In genomic region chr4:139208236-139209129, GRCm38 (mm10) we compare ENCODE assay signal across 7 mouse cellular contexts. TPM values are rescaled to one million over a fixed set of nuclear protein-coding genes. Genes with fewer than 3 reads are reported as not detected.
DNase-seq lines count a peak whose midpoint lies in the region; ATAC-seq and TF ChIP-seq lines count a peak whose summit lies in the region.

No protein-coding gene starts in this region.

- H3K27me3 ChIP-seq in lung, embryonic 14.5 days (ENCODE audit: insufficient read depth, low read length), result no peaks in the 10 kb centered on the region
- no peaks in the 10 kb centered on the region for H3K27me3 ChIP-seq in limb, embryonic 15.5 days
- H3K27me3 ChIP-seq in stomach, embryonic 15.5 days (replicated peaks), result no peaks in the 10 kb centered on the region
- H3K27me3 ChIP-seq in thymus, adult 2 months (ENCODE audit: control insufficient read depth, insufficient read depth, low read length), result no peaks in the 10 kb centered on the region

- peaks cover 19% of the 10 kb centered on the region; the same call in 1 of the 2 replicates for H3K36me3 ChIP-seq in lung, embryonic 14.5 days (ENCODE audit: insufficient read depth)
- H3K36me3 ChIP-seq in limb, embryonic 15.5 days, result 0 out of 2 replicates have a peak, but pooled peaks cover 3% of the 10 kb centered on the region
- no peaks in the 10 kb centered on the region for H3K36me3 ChIP-seq in stomach, embryonic 15.5 days
- H3K36me3 ChIP-seq in thymus, adult 2 months (ENCODE audit: control insufficient read depth, insufficient read depth, low read length), result no peaks in the 10 kb centered on the region

- no peak for TF ChIP-seq POLR2A in thymus, adult 2 months (IDR thresholded peaks at IDR 0.05; ENCODE audit: control insufficient read depth, extremely low read depth, insufficient read depth, low read length, poor library complexity)

- peak; percentile 32 for DNase-seq in lung, embryonic 14.5 days
- DNase-seq in lung, postnatal 14 days, result no peak
- no peak for DNase-seq in thymus, adult 2 months
- no peak for DNase-seq in left cerebral cortex, postnatal 36 days (ENCODE audit: low spot score in 2 of 2)

- no peak for ATAC-seq in lung, embryonic 14.5 days (ENCODE audit: insufficient read depth)
- ATAC-seq in limb, embryonic 15.5 days (ENCODE audit: insufficient number of reproducible peaks, low FRiP score, low TSS enrichment, low read depth), result no peak
- ATAC-seq in stomach, embryonic 15.5 days (ENCODE audit: insufficient read depth, low FRiP score, low read depth), result no peak

- H3K4me3 ChIP-seq in lung, embryonic 14.5 days (ENCODE audit: low read depth, low read length), result no peak overlapping the region
- no peak overlapping the region for H3K4me3 ChIP-seq in brown adipose tissue, adult 24 weeks (ENCODE audit: insufficient read depth, low read depth, low read length)
- H3K4me3 ChIP-seq in limb, embryonic 15.5 days, result no peak overlapping the region
- H3K4me3 ChIP-seq in stomach, embryonic 15.5 days (replicated peaks), result no peak overlapping the region
- no peak overlapping the region for H3K4me3 ChIP-seq in thymus, adult 2 months (ENCODE audit: control insufficient read depth, insufficient read depth, low read length)

- H3K4me1 ChIP-seq in lung, embryonic 14.5 days (ENCODE audit: insufficient read depth), result peaks cover 30% of the 10 kb centered on the region
- peaks cover 42% of the 10 kb centered on the region for H3K4me1 ChIP-seq in brown adipose tissue, adult 24 weeks (ENCODE audit: control insufficient read depth, insufficient read depth, insufficient read length, low read length)
- H3K4me1 ChIP-seq in limb, embryonic 15.5 days, result peaks cover 63% of the 10 kb centered on the region
- peaks cover 42% of the 10 kb centered on the region for H3K4me1 ChIP-seq in stomach, embryonic 15.5 days
- H3K4me1 ChIP-seq in thymus, adult 2 months (replicated peaks; ENCODE audit: control insufficient read depth, insufficient read depth, low read length), result peaks cover 26% of the 10 kb centered on the region

- H3K4me2 ChIP-seq in lung, embryonic 14.5 days, result no peak overlapping the region
- H3K4me2 ChIP-seq in limb, embryonic 15.5 days, result no peak overlapping the region
- H3K4me2 ChIP-seq in stomach, embryonic 15.5 days, result no peak overlapping the region

- no peak for TF ChIP-seq CTCF in lung, embryonic 14.5 days (IDR thresholded peaks at IDR 0.05; ENCODE audit: low read depth)
- no peak for TF ChIP-seq CTCF in thymus, adult 2 months (IDR thresholded peaks at IDR 0.05; ENCODE audit: borderline replicate concordance, control insufficient read depth, extremely low read depth, insufficient read depth, low read length, poor library complexity)

- 0 out of 2 replicates have a peak overlapping the region, but pooled peaks have one; percentile 61 for H3K27ac ChIP-seq in lung, embryonic 14.5 days (ENCODE audit: low read depth)
- H3K27ac ChIP-seq in brown adipose tissue, adult 24 weeks (replicated peaks; ENCODE audit: low read depth, low read length), result peak overlapping the region; percentile 87
- peak overlapping the region; percentile 78 for H3K27ac ChIP-seq in limb, embryonic 15.5 days
- H3K27ac ChIP-seq in stomach, embryonic 15.5 days, result peak overlapping the region; percentile 71
- no peak overlapping the region for H3K27ac ChIP-seq in thymus, adult 2 months (ENCODE audit: control insufficient read depth, insufficient read depth, low read length)

- no peak overlapping the region for H3K9ac ChIP-seq in lung, embryonic 14.5 days
- H3K9ac ChIP-seq in limb, embryonic 15.5 days, result no peak overlapping the region
- no peak overlapping the region for H3K9ac ChIP-seq in stomach, embryonic 15.5 days

- intact Hi-C loops in left cerebral cortex, postnatal 36 days (cut with DNase I), result no loop called here

- H3K9me3 ChIP-seq in lung, embryonic 14.5 days (ENCODE audit: low read depth, low read length), result no peaks in the 10 kb centered on the region
- H3K9me3 ChIP-seq in limb, embryonic 15.5 days, result no peaks in the 10 kb centered on the region
- no peaks in the 10 kb centered on the region for H3K9me3 ChIP-seq in stomach, embryonic 15.5 days

- 40% methylated on average over 9 of the region's 9 CpGs for WGBS in lung, embryonic 14.5 days
- WGBS in limb, embryonic 15.5 days, result 39% methylated on average over 9 of the region's 9 CpGs
- WGBS in stomach, embryonic 15.5 days, result 47% methylated on average over 9 of the region's 9 CpGs
- WGBS in thymus, adult 2 months, result 26% methylated on average over 9 of the region's 9 CpGs

RNA-seq across cellular contexts. Expression of gene Capzb, which starts 15.8 kb away (rescaled TPM):
- polyA plus RNA-seq in lung, embryonic 14.5 days (2014; fragmentation: Nextera tagmentation; extraction: Ambion mirVana), result 332 and 336 TPM in 2 replicates
- 154 and 166 TPM in 2 replicates for polyA plus RNA-seq in brown adipose tissue, adult 24 weeks (2012; ENCODE audit: insufficient read depth, insufficient read length, missing spikeins)
- polyA plus RNA-seq in limb, embryonic 15.5 days (2015; fragmentation: Nextera tagmentation; extraction: Ambion mirVana), result 399 and 425 TPM in 2 replicates
- 375 and 416 TPM in 2 replicates for polyA plus RNA-seq in stomach, embryonic 15.5 days (2015; fragmentation: Nextera tagmentation; extraction: Ambion mirVana)
- polyA plus RNA-seq in thymus, adult 2 months (2012; rRNA removed), result 167 and 213 TPM in 2 replicates
- total RNA-seq in left cerebral cortex, postnatal 36 days (2021), result 100 to 1,000 TPM; 343 to 354 TPM
